Mouse (Mus musculus) MEL (cell line): ENCODE measurements at regions not wholly inside any gene's neighbourhood (a gene's known extent, or its start where the extent isn't known, plus 50 kb on each side); places are given as distances from the start of the nearest gene placed in this dataset.

Source experiments
- DNase-seq: peaks from one replicate; pipeline ENCODE4 v3.0.0; 2011; ENCODE audit warnings: low read depth, low spot score
- H3K27ac ChIP-seq: 2 replicates; pipeline ENCODE4 v1.5.1; 2012; ENCODE audit warnings: low read depth, mild to moderate bottlenecking, control low read depth, low read length, moderate library complexity; ENCODE audit not compliant: control insufficient read depth
- H3K27me3 ChIP-seq, 2 experiments: fragments of 150-350 bp in 1 of 2; sonication (generic) in 1 of 2; 2 replicates each; pipeline ENCODE4 v1.6.1; 2012; ENCODE audit warnings: low read length in 2 of 2, mild to moderate bottlenecking in 2 of 2, improper control_type of control experiment in 1 of 2, moderate library complexity in 1 of 2; ENCODE audit not compliant: insufficient read depth in 2 of 2, control insufficient read depth in 1 of 2
- H3K36me3 ChIP-seq, 2 experiments: 2 replicates each; pipeline ENCODE4 v1.6.1; 2012 to 2014; ENCODE audit warnings: low read length in 2 of 2, improper control_type of control experiment in 1 of 2, inconsistent platforms in 1 of 2, mild to moderate bottlenecking in 1 of 2; ENCODE audit not compliant: insufficient read depth in 2 of 2, control insufficient read depth in 1 of 2
- H3K4me1 ChIP-seq, 2 experiments: fragments of 150-350 bp in 1 of 2; sonication (generic) in 1 of 2; 2 replicates each; pipeline ENCODE4 v1.6.1; 2012; ENCODE audit warnings: low read length in 2 of 2, improper control_type of control experiment in 1 of 2, mild to moderate bottlenecking in 1 of 2; ENCODE audit not compliant: insufficient read depth in 2 of 2, control insufficient read depth in 1 of 2
- H3K4me3 ChIP-seq, 2 experiments: fragments of 150-350 bp in 1 of 2; sonication (generic) in 1 of 2; 2 replicates each; pipeline ENCODE4 v1.5.1; 2012; ENCODE audit warnings: low read depth in 2 of 2, low read length in 2 of 2, mild to moderate bottlenecking in 2 of 2, moderate library complexity in 2 of 2, control low read depth in 1 of 2, improper control_type of control experiment in 1 of 2; ENCODE audit not compliant: control insufficient read depth in 1 of 2, insufficient read depth in 1 of 2
- H3K79me2 ChIP-seq: 2 replicates; pipeline ENCODE4 v1.6.1; 2012; ENCODE audit warnings: mild to moderate bottlenecking, low read length, moderate library complexity; ENCODE audit not compliant: control insufficient read depth, poor library complexity, insufficient read depth
- H3K9ac ChIP-seq: 2 replicates; pipeline ENCODE4 v1.6.1; 2012; ENCODE audit warnings: low read depth, mild to moderate bottlenecking, control low read depth, low read length, moderate library complexity; ENCODE audit not compliant: control insufficient read depth, poor library complexity, severe bottlenecking
- H3K9me3 ChIP-seq: fragments of 150-350 bp; sonication (generic); replicated peaks from 2 replicates; pipeline ENCODE4 v1.6.1; 2012; ENCODE audit warnings: mild to moderate bottlenecking, low read length, improper control_type of control experiment, moderate library complexity; ENCODE audit not compliant: insufficient read depth
- CHD1 ChIP-seq: IDR thresholded peaks from 2 replicates; pipeline ENCODE4 v1.6.1; 2012; ENCODE audit warnings: low read depth, mild to moderate bottlenecking, inconsistent platforms, low read length, improper control_type of control experiment
- CTCF ChIP-seq, 3 experiments: IDR thresholded peaks in 2 of 3; conservative IDR thresholded peaks in 1 of 3; 2 replicates each; pipeline ENCODE4 v1.5.1; 2011 to 2012; ENCODE audit warnings: low read length in 3 of 3, low read depth in 2 of 3, mild to moderate bottlenecking in 2 of 3, improper control_type of control experiment in 1 of 3, inconsistent platforms in 1 of 3, mixed read lengths in 1 of 3, moderate library complexity in 1 of 3; ENCODE audit not compliant: control insufficient read depth in 1 of 3, insufficient read depth in 1 of 3, poor library complexity in 1 of 3, severe bottlenecking in 1 of 3
- E2F4 ChIP-seq: IDR thresholded peaks from 2 replicates; pipeline ENCODE4 v1.6.1; 2011; ENCODE audit warnings: low read depth, low read length, improper control_type of control experiment, borderline replicate concordance
- ETS1 ChIP-seq: IDR thresholded peaks from 2 replicates; pipeline ENCODE4 v1.6.1; 2012; ENCODE audit warnings: low read depth, mild to moderate bottlenecking, inconsistent platforms, low read length, improper control_type of control experiment, moderate library complexity
- GABPA ChIP-seq: IDR thresholded peaks from 2 replicates; pipeline ENCODE4 v1.6.1; 2012; ENCODE audit warnings: low read depth, mild to moderate bottlenecking, inconsistent platforms, low read length, improper control_type of control experiment, moderate library complexity
- JUND ChIP-seq: IDR thresholded peaks from 2 replicates; pipeline ENCODE4 v1.6.1; 2011; ENCODE audit warnings: low read depth, mild to moderate bottlenecking, improper control_type of control experiment, low read length
- MAFK ChIP-seq: IDR thresholded peaks from 2 replicates; pipeline ENCODE4 v1.6.1; 2011; ENCODE audit warnings: low read depth, mild to moderate bottlenecking, low read length, improper control_type of control experiment, borderline replicate concordance
- MAX ChIP-seq: IDR thresholded peaks from 2 replicates; pipeline ENCODE4 v1.6.1; 2011; ENCODE audit warnings: low read length, improper control_type of control experiment
- MAZ ChIP-seq: IDR thresholded peaks from 2 replicates; pipeline ENCODE4 v1.6.1; 2012; ENCODE audit warnings: low read depth, mild to moderate bottlenecking, inconsistent platforms, low read length, improper control_type of control experiment
- MEF2A ChIP-seq: IDR thresholded peaks from 2 replicates; pipeline ENCODE4 v1.6.1; 2014; ENCODE audit warnings: low read depth, mild to moderate bottlenecking, inconsistent platforms, low read length, improper control_type of control experiment; ENCODE audit not compliant: poor library complexity, insufficient replicate concordance, severe bottlenecking; ENCODE audit errors: extremely low read depth
- MXI1 ChIP-seq: IDR thresholded peaks from 2 replicates; pipeline ENCODE4 v1.6.1; 2011; ENCODE audit warnings: mild to moderate bottlenecking, low read depth, low read length, improper control_type of control experiment
- MYC ChIP-seq: IDR thresholded peaks from 2 replicates; pipeline ENCODE4 v1.6.1; 2011; ENCODE audit warnings: low read depth, mild to moderate bottlenecking, low read length, improper control_type of control experiment, moderate library complexity
- NRF1 ChIP-seq: IDR thresholded peaks from 2 replicates; pipeline ENCODE4 v1.6.1; 2014; ENCODE audit warnings: low read depth, mild to moderate bottlenecking, inconsistent platforms, low read length, improper control_type of control experiment, moderate library complexity; ENCODE audit not compliant: poor library complexity, insufficient read depth, severe bottlenecking
- POLR2A ChIP-seq, 2 experiments: IDR thresholded peaks; 2 replicates each; pipeline ENCODE4 v1.6.1; 2011 to 2012; ENCODE audit warnings: low read length in 2 of 2, mild to moderate bottlenecking in 2 of 2, control low read depth in 1 of 2, improper control_type of control experiment in 1 of 2, low read depth in 1 of 2, moderate library complexity in 1 of 2; ENCODE audit not compliant: control insufficient read depth in 1 of 2, insufficient read depth in 1 of 2, poor library complexity in 1 of 2
- POLR2AphosphoS2 ChIP-seq: IDR thresholded peaks from 2 replicates; pipeline ENCODE4 v1.6.1; 2011; ENCODE audit warnings: low read length, improper control_type of control experiment
- POLR2AphosphoS5 ChIP-seq: IDR thresholded peaks from 2 replicates; pipeline ENCODE4 v1.6.1; 2012; ENCODE audit warnings: low read depth, borderline replicate concordance, mild to moderate bottlenecking, inconsistent platforms, low read length, moderate library complexity, mixed read lengths
- TBP ChIP-seq: IDR thresholded peaks from 2 replicates; pipeline ENCODE4 v1.8.0; 2011; ENCODE audit warnings: low read depth, low read length, improper control_type of control experiment
- UBTF ChIP-seq: IDR thresholded peaks from 2 replicates; pipeline ENCODE4 v1.6.1; 2012; ENCODE audit warnings: low read depth, mild to moderate bottlenecking, inconsistent platforms, low read length, improper control_type of control experiment, moderate library complexity, borderline replicate concordance; ENCODE audit not compliant: insufficient read depth
- USF1 ChIP-seq: IDR thresholded peaks from 2 replicates; pipeline ENCODE4 v1.6.1; 2014; ENCODE audit warnings: low read depth, mild to moderate bottlenecking, inconsistent platforms, low read length, improper control_type of control experiment, moderate library complexity
- ZKSCAN1 ChIP-seq: IDR thresholded peaks from 2 replicates; pipeline ENCODE4 v1.6.1; 2012; ENCODE audit warnings: low read depth, mild to moderate bottlenecking, inconsistent platforms, low read length, improper control_type of control experiment, moderate library complexity
- ZMIZ1 ChIP-seq: IDR thresholded peaks from 2 replicates; pipeline ENCODE4 v1.6.1; 2012; ENCODE audit warnings: low read depth, mild to moderate bottlenecking, inconsistent platforms, low read length, improper control_type of control experiment, moderate library complexity

DNA sequence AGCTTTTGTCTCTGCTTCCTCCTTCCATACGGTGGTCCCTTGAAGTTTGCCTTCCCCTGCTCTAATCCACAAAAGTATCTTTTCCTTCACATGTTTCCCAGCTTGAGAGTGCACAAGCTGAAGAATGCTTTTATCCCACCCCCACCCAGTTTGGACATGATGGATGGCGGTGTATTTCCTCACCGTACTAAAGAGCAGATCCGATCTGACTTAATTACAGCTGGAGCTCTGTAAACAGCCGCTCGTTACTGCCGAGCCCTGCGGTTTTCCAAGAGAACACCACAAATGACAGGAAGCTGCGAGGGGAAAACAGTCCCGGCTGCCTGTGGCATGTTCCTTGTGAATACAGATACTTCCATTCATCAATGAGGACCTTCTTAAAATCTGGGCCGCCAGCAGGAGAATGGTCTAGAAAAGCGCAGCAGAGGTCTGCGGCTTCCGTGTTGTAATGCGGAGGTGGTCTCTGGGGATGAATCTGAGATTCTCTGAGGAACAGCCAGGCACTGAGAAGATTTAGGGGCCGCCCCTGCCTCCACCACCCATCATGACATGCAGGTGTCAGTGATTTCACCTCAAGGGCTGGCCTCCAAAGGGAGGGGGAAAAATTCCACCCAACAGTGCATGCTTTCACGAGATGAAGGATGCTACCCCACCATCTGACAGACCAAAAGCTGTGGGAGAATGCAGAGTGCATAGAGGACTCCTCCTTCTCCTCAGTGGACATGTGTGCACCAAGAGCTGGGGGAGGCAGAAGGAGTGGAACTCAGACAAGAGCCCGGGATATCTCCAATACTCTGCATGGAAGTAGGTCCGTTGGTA is 155.7 kb upstream of the Cd180 start:
- Histone ChIP-seq H3K4me3 (no peak overlapping the region), H3K9me3 (no peaks in the 10 kb centered on the region)

DNA sequence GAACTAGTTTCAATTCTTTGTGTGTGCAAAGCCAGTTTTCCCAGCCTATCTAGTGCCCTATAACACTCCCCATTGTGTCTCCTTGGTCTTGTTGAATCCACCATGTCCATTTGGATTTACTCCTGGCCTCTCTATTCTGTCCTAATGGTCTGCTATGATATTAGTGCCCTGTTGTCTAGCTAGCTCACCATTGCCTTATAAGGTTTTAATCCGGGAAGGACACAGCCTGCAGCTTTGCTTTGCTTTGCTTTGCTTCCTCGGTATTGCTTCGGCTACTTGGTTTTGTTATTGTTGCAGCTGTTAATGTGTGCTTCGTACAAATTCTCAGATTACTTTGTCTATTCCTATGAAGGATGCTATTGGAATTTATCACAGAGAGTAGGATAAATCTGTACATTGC is 152.9 kb upstream of the Cd180 start:
- H3K27me3 ChIP-seq: no peaks in the 10 kb centered on the region; a peak in 1 of 4 replicates
- H3K27ac ChIP-seq: no peak overlapping the region
- DNase-seq: no peak
- no peaks in the 10 kb centered on the region for H3K79me2 ChIP-seq
- no peaks in the 10 kb centered on the region for H3K36me3 ChIP-seq
- TF ChIP-seq CHD1: no peak
- no peak for TF ChIP-seq JUND
- TF ChIP-seq POLR2AphosphoS5: no peak
- TF ChIP-seq UBTF: no peak
- TF ChIP-seq MAX: no peak
- TF ChIP-seq MAZ: no peak
- TF ChIP-seq POLR2AphosphoS2: no peak
- no peak for TF ChIP-seq MYC
- no peak for TF ChIP-seq ETS1
- no peak for TF ChIP-seq NRF1
- TF ChIP-seq POLR2A (IDR thresholded peaks at IDR 0.05; ENCODE audit: control insufficient read depth in 1 of 2, insufficient read depth in 1 of 2, low read depth in 1 of 2, low read length in 2 of 2, poor library complexity in 1 of 2): no peak
- no peak for TF ChIP-seq ZMIZ1
- no peak for TF ChIP-seq ZKSCAN1
- TF ChIP-seq MXI1: no peak
- no peak for TF ChIP-seq GABPA
- no peak for TF ChIP-seq MEF2A
- TF ChIP-seq CTCF (IDR thresholded peaks at IDR 0.05 in 2 of 3, conservative IDR thresholded peaks at IDR 0.05 in 1 of 3; ENCODE audit: control insufficient read depth in 1 of 3, insufficient read depth in 1 of 3, low read depth in 2 of 3, low read length in 3 of 3, poor library complexity in 1 of 3, severe bottlenecking in 1 of 3): no peak
- no peak for TF ChIP-seq MAFK
- TF ChIP-seq, all 39 proteins: peak for 0
- H3K4me1 ChIP-seq: no peaks in the 10 kb centered on the region
- H3K4me3 ChIP-seq: no peak overlapping the region
- no peaks in the 10 kb centered on the region for H3K9me3 ChIP-seq
- H3K9ac ChIP-seq: no peak overlapping the region

More for the DNA sequence above, 155.7 kb upstream of the Cd180 start:
- H3K9ac ChIP-seq: no peak overlapping the region
- no peaks in the 10 kb centered on the region for H3K4me1 ChIP-seq
- no peak for DNase-seq
- no peak overlapping the region for H3K27ac ChIP-seq
- H3K79me2 ChIP-seq: no peaks in the 10 kb centered on the region
- no peaks in the 10 kb centered on the region for H3K36me3 ChIP-seq
- TF ChIP-seq USF1 (no peak), TBP (no peak), MXI1 (no peak), E2F4 (no peak), JUND (no peak), ETS1 (no peak)
- no peaks in the 10 kb centered on the region for H3K27me3 ChIP-seq
